Mouse (Mus musculus) heart, embryonic 13.5 days (tissue): Measurements from ENCODE around the gene Hmg20a. TPM values are rescaled to one million over a fixed set of nuclear protein-coding genes. Genes with fewer than 3 reads are reported as not detected.

Experiments used
- ATAC-seq: fragments of 200-750 bp; cut with Nextera tagmentation; 2 replicates; pipeline ENCODE4 v1.8.0; 2017; ENCODE audit warnings: moderate TSS enrichment; ENCODE audit not compliant: insufficient number of reproducible peaks, low FRiP score, low TSS enrichment; ENCODE audit errors: extremely low read depth
- H3K27ac ChIP-seq: fragments of 300-500 bp; sonication (generic); replicated peaks from 2 replicates; pipeline ENCODE4 v1.5.1; 2015; ENCODE audit warnings: moderate library complexity, mild to moderate bottlenecking, inconsistent platforms
- H3K27me3 ChIP-seq: fragments of 300-500 bp; sonication (generic); replicated peaks from 2 replicates; pipeline ENCODE4 v1.6.1; 2015; ENCODE audit warnings: mild to moderate bottlenecking, inconsistent platforms
- H3K36me3 ChIP-seq: fragments of 300-500 bp; sonication (generic); 2 replicates; pipeline ENCODE4 v1.6.1; 2015; ENCODE audit warnings: mild to moderate bottlenecking, inconsistent platforms
- H3K4me1 ChIP-seq: fragments of 300-500 bp; sonication (generic); 2 replicates; pipeline ENCODE4 v1.6.1; 2015; ENCODE audit warnings: inconsistent platforms
- H3K4me2 ChIP-seq: fragments of 300-500 bp; sonication (generic); 2 replicates; pipeline ENCODE4 v1.6.1; 2015; ENCODE audit warnings: inconsistent platforms, mild to moderate bottlenecking, moderate library complexity
- H3K4me3 ChIP-seq: fragments of 300-500 bp; sonication (generic); 2 replicates; pipeline ENCODE4 v1.5.1; 2015; ENCODE audit warnings: moderate library complexity, mild to moderate bottlenecking, inconsistent platforms
- H3K9ac ChIP-seq: fragments of 300-500 bp; sonication (generic); 2 replicates; pipeline ENCODE4 v1.6.1; 2015; ENCODE audit warnings: inconsistent platforms, mild to moderate bottlenecking, moderate library complexity
- H3K9me3 ChIP-seq: fragments of 300-500 bp; sonication (generic); 2 replicates; pipeline ENCODE4 v1.6.1; 2016; ENCODE audit warnings: inconsistent platforms
- WGBS: fragments of 180-500 bp; shearing (Covaris S2); methylation state at CpG from one replicate; pipeline ENCODE4 v1.1.7; 2015; ENCODE audit warnings: mixed read lengths; 5-methylcytosine and 5-hydroxymethylcytosine counted together
- polyA plus RNA-seq: library from polyadenylated mRNA; unstranded; fragments of >200 nt; fragmentation: Nextera tagmentation; extraction: Ambion mirVana; gene quantifications from 2 replicates; pipeline ENCODE4 v1.2.1, GENCODE M21; 2015

Gene Hmg20a
- polyA plus RNA-seq, 1 experiment from 2014 or later, result 51.0 TPM

DNA sequence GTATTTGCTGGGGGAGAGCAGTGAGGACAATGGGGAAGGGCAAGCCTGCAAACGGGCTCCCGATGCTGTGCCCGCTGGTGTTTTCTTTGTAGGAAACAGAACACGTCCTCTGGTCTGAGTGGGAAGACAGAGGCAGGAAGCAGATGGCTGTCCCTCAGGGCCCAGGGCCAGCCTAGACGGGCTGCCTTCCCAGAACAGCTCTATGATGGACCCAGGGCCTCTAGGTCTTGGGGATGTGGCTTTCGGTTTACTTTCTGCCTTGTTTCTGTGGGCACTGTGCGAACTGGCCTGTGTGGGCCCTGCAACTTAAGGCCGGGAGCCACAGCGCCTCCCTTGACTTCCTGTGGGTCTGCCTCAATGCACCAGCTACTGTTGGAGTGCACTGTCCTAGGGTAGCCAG is 115.5 kb downstream of the Hmg20a start:
- no peak for ATAC-seq
- 65% methylated on average over 9 of the region's 9 CpGs for WGBS
- H3K4me1 ChIP-seq, result peaks cover 14% of the 10 kb centered on the region
- no peaks in the 10 kb centered on the region; the same call in 1 of the 2 replicates for H3K9me3 ChIP-seq
- H3K36me3 ChIP-seq, result no peaks in the 10 kb centered on the region
- H3K4me3 ChIP-seq, result no peak overlapping the region
- H3K27ac ChIP-seq, result peak overlapping the region; percentile 72
- no peak overlapping the region for H3K9ac ChIP-seq
- no peaks in the 10 kb centered on the region for H3K27me3 ChIP-seq
- H3K4me2 ChIP-seq, result no peak overlapping the region

DNA sequence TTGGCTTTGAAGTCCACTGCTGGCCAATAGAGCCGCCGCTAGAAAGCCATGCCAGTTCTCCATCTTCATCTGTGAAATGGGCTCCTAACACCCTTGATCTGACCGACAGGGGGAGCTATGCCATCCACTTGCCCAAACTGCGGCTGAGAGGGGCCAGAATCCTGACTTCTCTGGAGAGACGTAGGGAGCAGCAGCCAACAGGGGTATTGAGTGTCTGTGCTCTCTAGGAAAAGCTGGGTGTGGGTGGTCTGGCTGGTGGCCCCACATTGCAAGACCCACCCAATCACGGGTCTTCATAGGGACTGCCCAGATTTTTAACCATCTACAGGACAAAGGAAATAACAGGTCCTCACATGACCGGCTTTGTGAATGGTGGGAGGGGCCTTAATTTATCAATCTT is 116.3 kb downstream of the Hmg20a start:
- H3K4me1 ChIP-seq, result peaks cover 18% of the 10 kb centered on the region
- WGBS, result 45% methylated on average over 7 of the region's 7 CpGs
- no peak overlapping the region for H3K4me3 ChIP-seq
- no peak overlapping the region for H3K4me2 ChIP-seq
- H3K27ac ChIP-seq, result peak overlapping the region; percentile 72; the same call in 1 of the 2 replicates
- no peaks in the 10 kb centered on the region for H3K9me3 ChIP-seq
- no peaks in the 10 kb centered on the region for H3K27me3 ChIP-seq
- H3K36me3 ChIP-seq, result no peaks in the 10 kb centered on the region
- no peak for ATAC-seq
- no peak overlapping the region for H3K9ac ChIP-seq

- peaks cover 25% of the 10 kb centered on the region for H3K4me1 ChIP-seq
- 16% methylated on average over 11 of the region's 11 CpGs for WGBS
- no peak overlapping the region; the same call in 1 of the 2 replicates for H3K4me3 ChIP-seq
- H3K4me2 ChIP-seq, result peak overlapping the region; percentile 37
- no peaks in the 10 kb centered on the region for H3K9me3 ChIP-seq
- peak overlapping the region; percentile 72 for H3K27ac ChIP-seq
- no peak for ATAC-seq
- peak overlapping the region; percentile 67 for H3K9ac ChIP-seq
- H3K36me3 ChIP-seq, result no peaks in the 10 kb centered on the region
- H3K27me3 ChIP-seq, result no peaks in the 10 kb centered on the region
Observed at GRCm38 (mm10) chr9:56535361-56535760, 117.0 kb downstream of the Hmg20a start.

- no peaks in the 10 kb centered on the region for H3K27me3 ChIP-seq
- no peak overlapping the region for H3K4me3 ChIP-seq
- peaks cover 27% of the 10 kb centered on the region for H3K4me1 ChIP-seq
- H3K4me2 ChIP-seq, result peak overlapping the region; percentile 15; the same call in 1 of the 2 replicates
- no peak for ATAC-seq
- no peak overlapping the region for H3K9ac ChIP-seq
- no peaks in the 10 kb centered on the region for H3K9me3 ChIP-seq
- no peak overlapping the region for H3K27ac ChIP-seq
- H3K36me3 ChIP-seq, result no peaks in the 10 kb centered on the region
- WGBS, result 55% methylated on average over 12 of the region's 12 CpGs
Observed at GRCm38 (mm10) chr9:56540051-56540450, 121.6 kb downstream of the Hmg20a start.

DNA sequence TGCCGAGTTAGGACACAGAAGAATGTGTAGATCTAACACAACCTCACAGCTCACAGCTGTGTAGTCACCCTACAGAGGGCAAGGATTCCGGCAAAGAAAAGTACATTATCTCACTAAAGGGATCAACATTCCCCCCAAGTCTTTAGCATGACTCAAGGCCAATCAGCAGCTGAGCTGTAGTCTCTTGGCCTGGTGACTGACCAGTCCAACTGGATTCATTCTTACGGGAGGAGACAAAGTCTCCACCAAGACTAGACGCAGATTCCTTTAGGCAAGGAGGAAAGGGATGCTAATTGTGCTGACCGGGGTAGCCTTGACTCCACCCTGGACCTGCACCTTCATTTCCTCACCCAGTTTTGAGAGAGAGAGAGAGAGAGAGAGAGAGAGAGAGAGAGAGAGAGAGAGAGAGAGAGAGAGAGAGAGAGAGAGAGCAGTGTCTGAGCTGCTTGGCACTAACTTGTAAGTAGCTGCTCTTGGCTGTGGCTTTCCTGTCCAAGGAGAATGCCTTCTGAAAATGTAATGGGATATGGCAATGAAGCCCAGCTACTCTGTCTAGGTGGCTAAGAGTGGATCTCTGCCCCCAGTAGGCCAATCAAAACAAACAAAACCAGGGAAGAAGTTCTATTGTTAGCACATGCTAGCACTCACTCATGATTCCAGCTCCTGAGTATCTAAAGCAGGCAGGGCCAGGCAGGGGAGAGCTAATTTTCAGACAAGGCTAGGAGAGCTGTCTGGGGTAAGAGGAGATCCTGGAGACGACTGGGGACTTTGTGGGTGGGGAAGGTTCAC is 126.5 kb downstream of the Hmg20a start:
- no peak overlapping the region for H3K4me3 ChIP-seq
- WGBS, result 50% methylated on average over 6 of the region's 6 CpGs
- no peaks in the 10 kb centered on the region for H3K36me3 ChIP-seq
- no peak overlapping the region for H3K4me2 ChIP-seq
- H3K9me3 ChIP-seq, result no peaks in the 10 kb centered on the region
- peaks cover 25% of the 10 kb centered on the region for H3K4me1 ChIP-seq
- peak overlapping the region; percentile 33; the same call in 1 of the 2 replicates for H3K9ac ChIP-seq
- no peak for ATAC-seq
- peak overlapping the region; percentile 53 for H3K27ac ChIP-seq
- no peaks in the 10 kb centered on the region for H3K27me3 ChIP-seq

Other genes starting within 250 kb of the Hmg20a start
- gene Peak1, start 542 bp upstream of the Hmg20a start, polyA plus RNA-seq, result 10.5 and 10.7 TPM in 2 replicates